Mouse (Mus musculus) MEL (cell line): Measurements from ENCODE around the gene March4. TPM values are rescaled to one million over a fixed set of nuclear protein-coding genes. Genes with fewer than 3 reads are reported as not detected.

Source experiments
- DNase-seq: peaks from one replicate; pipeline ENCODE4 v3.0.0; 2011; ENCODE audit warnings: low read depth, low spot score
- H3K27ac ChIP-seq: 2 replicates; pipeline ENCODE4 v1.5.1; 2012; ENCODE audit warnings: low read depth, mild to moderate bottlenecking, control low read depth, low read length, moderate library complexity; ENCODE audit not compliant: control insufficient read depth
- H3K27me3 ChIP-seq, 2 experiments: fragments of 150-350 bp in 1 of 2; sonication (generic) in 1 of 2; 2 replicates each; pipeline ENCODE4 v1.6.1; 2012; ENCODE audit warnings: low read length in 2 of 2, mild to moderate bottlenecking in 2 of 2, improper control_type of control experiment in 1 of 2, moderate library complexity in 1 of 2; ENCODE audit not compliant: insufficient read depth in 2 of 2, control insufficient read depth in 1 of 2
- H3K36me3 ChIP-seq, 2 experiments: 2 replicates each; pipeline ENCODE4 v1.6.1; 2012 to 2014; ENCODE audit warnings: low read length in 2 of 2, improper control_type of control experiment in 1 of 2, inconsistent platforms in 1 of 2, mild to moderate bottlenecking in 1 of 2; ENCODE audit not compliant: insufficient read depth in 2 of 2, control insufficient read depth in 1 of 2
- H3K4me1 ChIP-seq, 2 experiments: fragments of 150-350 bp in 1 of 2; sonication (generic) in 1 of 2; 2 replicates each; pipeline ENCODE4 v1.6.1; 2012; ENCODE audit warnings: low read length in 2 of 2, improper control_type of control experiment in 1 of 2, mild to moderate bottlenecking in 1 of 2; ENCODE audit not compliant: insufficient read depth in 2 of 2, control insufficient read depth in 1 of 2
- H3K4me3 ChIP-seq, 2 experiments: fragments of 150-350 bp in 1 of 2; sonication (generic) in 1 of 2; 2 replicates each; pipeline ENCODE4 v1.5.1; 2012; ENCODE audit warnings: low read depth in 2 of 2, low read length in 2 of 2, mild to moderate bottlenecking in 2 of 2, moderate library complexity in 2 of 2, control low read depth in 1 of 2, improper control_type of control experiment in 1 of 2; ENCODE audit not compliant: control insufficient read depth in 1 of 2, insufficient read depth in 1 of 2
- H3K79me2 ChIP-seq: 2 replicates; pipeline ENCODE4 v1.6.1; 2012; ENCODE audit warnings: mild to moderate bottlenecking, low read length, moderate library complexity; ENCODE audit not compliant: control insufficient read depth, poor library complexity, insufficient read depth
- H3K9ac ChIP-seq: 2 replicates; pipeline ENCODE4 v1.6.1; 2012; ENCODE audit warnings: low read depth, mild to moderate bottlenecking, control low read depth, low read length, moderate library complexity; ENCODE audit not compliant: control insufficient read depth, poor library complexity, severe bottlenecking
- H3K9me3 ChIP-seq: fragments of 150-350 bp; sonication (generic); replicated peaks from 2 replicates; pipeline ENCODE4 v1.6.1; 2012; ENCODE audit warnings: mild to moderate bottlenecking, low read length, improper control_type of control experiment, moderate library complexity; ENCODE audit not compliant: insufficient read depth
- CHD1 ChIP-seq: IDR thresholded peaks from 2 replicates; pipeline ENCODE4 v1.6.1; 2012; ENCODE audit warnings: low read depth, mild to moderate bottlenecking, inconsistent platforms, low read length, improper control_type of control experiment
- CHD2 ChIP-seq: IDR thresholded peaks from 2 replicates; pipeline ENCODE4 v1.6.1; 2011; ENCODE audit warnings: low read length, improper control_type of control experiment
- CTCF ChIP-seq, 3 experiments: IDR thresholded peaks in 2 of 3; conservative IDR thresholded peaks in 1 of 3; 2 replicates each; pipeline ENCODE4 v1.5.1; 2011 to 2012; ENCODE audit warnings: low read length in 3 of 3, low read depth in 2 of 3, mild to moderate bottlenecking in 2 of 3, improper control_type of control experiment in 1 of 3, inconsistent platforms in 1 of 3, mixed read lengths in 1 of 3, moderate library complexity in 1 of 3; ENCODE audit not compliant: control insufficient read depth in 1 of 3, insufficient read depth in 1 of 3, poor library complexity in 1 of 3, severe bottlenecking in 1 of 3
- ELF1 ChIP-seq: IDR thresholded peaks from 2 replicates; pipeline ENCODE4 v1.6.1; 2014; ENCODE audit warnings: low read depth, mild to moderate bottlenecking, inconsistent platforms, low read length, improper control_type of control experiment, moderate library complexity
- EP300 ChIP-seq, 2 experiments: IDR thresholded peaks; 2 replicates each; pipeline ENCODE4 v1.6.1; 2011; ENCODE audit warnings: improper control_type of control experiment in 2 of 2, low read length in 2 of 2, low read depth in 1 of 2, mild to moderate bottlenecking in 1 of 2
- GABPA ChIP-seq: IDR thresholded peaks from 2 replicates; pipeline ENCODE4 v1.6.1; 2012; ENCODE audit warnings: low read depth, mild to moderate bottlenecking, inconsistent platforms, low read length, improper control_type of control experiment, moderate library complexity
- KAT2A ChIP-seq: conservative IDR thresholded peaks from 2 replicates; pipeline ENCODE4 v1.6.1; 2012; ENCODE audit warnings: low read depth, low read length, improper control_type of control experiment, inconsistent platforms
- MAX ChIP-seq: IDR thresholded peaks from 2 replicates; pipeline ENCODE4 v1.6.1; 2011; ENCODE audit warnings: low read length, improper control_type of control experiment
- MAZ ChIP-seq: IDR thresholded peaks from 2 replicates; pipeline ENCODE4 v1.6.1; 2012; ENCODE audit warnings: low read depth, mild to moderate bottlenecking, inconsistent platforms, low read length, improper control_type of control experiment
- MXI1 ChIP-seq: IDR thresholded peaks from 2 replicates; pipeline ENCODE4 v1.6.1; 2011; ENCODE audit warnings: mild to moderate bottlenecking, low read depth, low read length, improper control_type of control experiment
- MYC ChIP-seq: IDR thresholded peaks from 2 replicates; pipeline ENCODE4 v1.6.1; 2011; ENCODE audit warnings: low read depth, mild to moderate bottlenecking, low read length, improper control_type of control experiment, moderate library complexity
- NELFE ChIP-seq: IDR thresholded peaks from 2 replicates; pipeline ENCODE4 v1.6.1; 2011; ENCODE audit warnings: low read depth, low read length, improper control_type of control experiment
- NRF1 ChIP-seq: IDR thresholded peaks from 2 replicates; pipeline ENCODE4 v1.6.1; 2014; ENCODE audit warnings: low read depth, mild to moderate bottlenecking, inconsistent platforms, low read length, improper control_type of control experiment, moderate library complexity; ENCODE audit not compliant: poor library complexity, insufficient read depth, severe bottlenecking
- POLR2A ChIP-seq, 2 experiments: IDR thresholded peaks; 2 replicates each; pipeline ENCODE4 v1.6.1; 2011 to 2012; ENCODE audit warnings: low read length in 2 of 2, mild to moderate bottlenecking in 2 of 2, control low read depth in 1 of 2, improper control_type of control experiment in 1 of 2, low read depth in 1 of 2, moderate library complexity in 1 of 2; ENCODE audit not compliant: control insufficient read depth in 1 of 2, insufficient read depth in 1 of 2, poor library complexity in 1 of 2
- RAD21 ChIP-seq: IDR thresholded peaks from 2 replicates; pipeline ENCODE4 v1.6.1; 2011; ENCODE audit warnings: mild to moderate bottlenecking, low read depth, low read length, improper control_type of control experiment
- TAL1 ChIP-seq: IDR thresholded peaks from 2 replicates; pipeline ENCODE4 v1.6.1; 2012; ENCODE audit warnings: mild to moderate bottlenecking, inconsistent platforms, low read length, moderate library complexity, mixed read lengths
- TBP ChIP-seq: IDR thresholded peaks from 2 replicates; pipeline ENCODE4 v1.8.0; 2011; ENCODE audit warnings: low read depth, low read length, improper control_type of control experiment
- TCF12 ChIP-seq: IDR thresholded peaks from 2 replicates; pipeline ENCODE4 v1.6.1; 2014; ENCODE audit warnings: low read depth, mild to moderate bottlenecking, inconsistent platforms, low read length, improper control_type of control experiment, moderate library complexity
- UBTF ChIP-seq: IDR thresholded peaks from 2 replicates; pipeline ENCODE4 v1.6.1; 2012; ENCODE audit warnings: low read depth, mild to moderate bottlenecking, inconsistent platforms, low read length, improper control_type of control experiment, moderate library complexity, borderline replicate concordance; ENCODE audit not compliant: insufficient read depth
- ZKSCAN1 ChIP-seq: IDR thresholded peaks from 2 replicates; pipeline ENCODE4 v1.6.1; 2012; ENCODE audit warnings: low read depth, mild to moderate bottlenecking, inconsistent platforms, low read length, improper control_type of control experiment, moderate library complexity
- ZMIZ1 ChIP-seq: IDR thresholded peaks from 2 replicates; pipeline ENCODE4 v1.6.1; 2012; ENCODE audit warnings: low read depth, mild to moderate bottlenecking, inconsistent platforms, low read length, improper control_type of control experiment, moderate library complexity
- ZNF384 ChIP-seq: IDR thresholded peaks from 2 replicates; pipeline ENCODE4 v1.6.1; 2012; ENCODE audit warnings: low read depth, mild to moderate bottlenecking, inconsistent platforms, low read length, improper control_type of control experiment
- polyA plus RNA-seq, 2 experiments: library from polyadenylated mRNA; stranded (reverse) in 1 of 2; unstranded in 1 of 2; fragments of >175 nt in 1 of 2; fragments of >200 nt in 1 of 2; gene quantifications; 2 replicates each; pipeline versions ENCODE4 v1.2.1 to v1.2.4; 2012; ENCODE audit warnings: low replicate concordance in 2 of 2, low read depth in 1 of 2; ENCODE audit not compliant: insufficient read length in 2 of 2, insufficient read depth in 1 of 2, missing spikeins in 1 of 2
- total RNA-seq: library from RNA; depleted of rRNA; stranded (reverse); fragments of 300-350 nt; gene quantifications from 2 replicates; pipeline ENCODE4 v1.2.3, GENCODE M21; 2012

Gene March4
- total and polyA plus RNA-seq, 3 experiments, result not detected

DNA sequence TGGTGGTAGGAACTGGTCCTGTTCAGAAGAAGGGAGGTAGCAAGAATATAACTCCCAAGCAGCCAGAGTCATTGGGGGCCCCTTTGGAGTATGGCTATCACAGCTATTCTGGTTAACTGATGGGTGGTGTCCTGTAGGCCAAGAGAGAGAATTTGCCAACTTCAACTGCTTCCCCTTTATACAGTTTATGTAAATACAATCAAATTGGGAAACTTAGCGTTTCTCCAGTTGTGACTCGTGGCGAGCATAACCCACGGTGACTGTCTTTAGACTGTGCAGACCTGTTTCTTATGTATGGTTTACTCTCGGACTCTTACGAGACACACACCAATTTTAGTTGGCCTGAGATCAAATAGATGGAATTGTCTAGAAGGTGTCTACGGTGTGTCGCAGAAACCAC is 32.0 kb upstream of the March4 start:
- no peak overlapping the region for H3K27ac ChIP-seq
- no peak for TF ChIP-seq TAL1
- no peak for TF ChIP-seq MAZ
- TF ChIP-seq ZNF384, result no peak
- TF ChIP-seq MAX, result no peak
- TF ChIP-seq KAT2A, result no peak
- no peak for TF ChIP-seq CHD1
- no peak for TF ChIP-seq NRF1
- TF ChIP-seq ZMIZ1, result no peak
- TF ChIP-seq TCF12, result no peak
- no peak for TF ChIP-seq POLR2A (IDR thresholded peaks at IDR 0.05; ENCODE audit: control insufficient read depth in 1 of 2, insufficient read depth in 1 of 2, low read depth in 1 of 2, low read length in 2 of 2, poor library complexity in 1 of 2)
- TF ChIP-seq EP300 (IDR thresholded peaks at IDR 0.05; ENCODE audit: low read depth in 1 of 2, low read length in 2 of 2), result no peak
- TF ChIP-seq MXI1, result no peak

DNA sequence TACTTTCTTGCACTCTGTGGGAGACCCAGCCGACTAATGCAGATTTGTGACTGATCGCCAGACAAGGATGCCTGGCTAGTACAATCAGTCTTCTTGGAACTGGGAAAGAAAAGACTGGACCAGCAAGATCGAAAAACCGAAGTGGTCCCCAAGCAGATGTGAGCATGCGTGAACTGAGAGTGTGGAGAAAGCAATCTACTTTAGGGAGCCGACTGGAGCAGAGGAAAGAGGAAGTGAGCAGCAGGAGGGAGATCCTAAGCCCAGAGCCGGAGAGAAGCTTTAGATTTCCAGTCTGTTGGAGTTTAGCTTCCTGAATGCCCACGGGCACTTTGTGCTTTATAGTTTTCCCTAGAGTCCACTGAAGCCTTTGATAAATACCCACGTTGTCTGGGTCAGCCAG is 30.3 kb upstream of the March4 start:
- no peak overlapping the region for H3K27ac ChIP-seq
- no peak overlapping the region for H3K4me3 ChIP-seq
- H3K9ac ChIP-seq, result no peak overlapping the region
- DNase-seq, result no peak
- H3K27me3 ChIP-seq, result peaks cover 0 to 2% of the 10 kb centered on the region in 2 experiments; a peak in 2 of 4 replicates
- H3K9me3 ChIP-seq, result no peaks in the 10 kb centered on the region
- no peaks in the 10 kb centered on the region for H3K36me3 ChIP-seq
- no peaks in the 10 kb centered on the region for H3K4me1 ChIP-seq
- TF ChIP-seq CTCF (IDR thresholded peaks at IDR 0.05 in 2 of 3, conservative IDR thresholded peaks at IDR 0.05 in 1 of 3; ENCODE audit: control insufficient read depth in 1 of 3, insufficient read depth in 1 of 3, low read depth in 2 of 3, low read length in 3 of 3, poor library complexity in 1 of 3, severe bottlenecking in 1 of 3) (no peak), TCF12 (no peak), ZNF384 (no peak), ZKSCAN1 (no peak), UBTF (no peak), CHD2 (no peak), NELFE (no peak), MYC (no peak), RAD21 (no peak), MAX (no peak), CHD1 (no peak), POLR2A (IDR thresholded peaks at IDR 0.05; ENCODE audit: control insufficient read depth in 1 of 2, insufficient read depth in 1 of 2, low read depth in 1 of 2, low read length in 2 of 2, poor library complexity in 1 of 2) (no peak), TBP (no peak), GABPA (no peak), ELF1 (no peak)
- no peaks in the 10 kb centered on the region for H3K79me2 ChIP-seq

More for the DNA sequence above, 32.0 kb upstream of the March4 start:
- Histone ChIP-seq H3K4me3 (no peak overlapping the region), H3K9me3 (no peaks in the 10 kb centered on the region), H3K36me3 (no peaks in the 10 kb centered on the region), H3K79me2 (no peaks in the 10 kb centered on the region), H3K4me1 (no peaks in the 10 kb centered on the region), H3K27me3 (peaks cover 0 to 2% of the 10 kb centered on the region in 2 experiments; a peak in 2 of 4 replicates), H3K9ac (no peak overlapping the region)
- DNase-seq, result no peak
